Mouse (Mus musculus) bone marrow, adult 2 months (tissue): ENCODE data around the gene Grik3. TPM values are rescaled to one million over a fixed set of nuclear protein-coding genes. Genes with fewer than 3 reads are reported as not detected.

Experiments
- H3K27ac ChIP-seq: fragments of 200-500 bp; 2 replicates; pipeline ENCODE4 v1.5.1; 2012; ENCODE audit warnings: low read depth, mild to moderate bottlenecking, control low read depth, inconsistent platforms, low read length; ENCODE audit not compliant: control insufficient read depth, poor library complexity, insufficient read depth
- H3K4me1 ChIP-seq: fragments of 200-500 bp; 2 replicates; pipeline ENCODE4 v1.6.1; 2011; ENCODE audit warnings: low read length; ENCODE audit not compliant: control insufficient read depth, insufficient read depth
- H3K4me3 ChIP-seq: fragments of 200-500 bp; replicated peaks from 2 replicates; pipeline ENCODE3; 2011; ENCODE audit warnings: mild to moderate bottlenecking, low read depth, low read length, control low read depth; ENCODE audit not compliant: control insufficient read depth
- CTCF ChIP-seq: fragments of 200-500 bp; IDR thresholded peaks from 2 replicates; pipeline ENCODE4 v1.5.1; 2011; ENCODE audit warnings: low read length, control low read depth; ENCODE audit not compliant: control insufficient read depth, insufficient read depth
- POLR2A ChIP-seq: fragments of 200-500 bp; IDR thresholded peaks from 2 replicates; pipeline ENCODE4 v1.6.1; 2011; ENCODE audit warnings: low read depth, mild to moderate bottlenecking, control low read depth, low read length, borderline replicate concordance; ENCODE audit not compliant: control insufficient read depth
- WGBS: fragments of 180-500 bp; shearing (Covaris S2); methylation state at CpG from one replicate; pipeline ENCODE4 v1.1.7; 2018; 5-methylcytosine and 5-hydroxymethylcytosine counted together
- polyA plus RNA-seq: library from polyadenylated mRNA; stranded (reverse); fragments of >200 nt; gene quantifications from 2 replicates; pipeline ENCODE4 v1.2.4, GENCODE M21; 2011; ENCODE audit warnings: low replicate concordance; ENCODE audit not compliant: missing spikeins, insufficient read depth, insufficient read length

The Grik3 gene
- polyA plus RNA-seq, 1 experiment = 0.45 TPM

- no peak overlapping the region for H3K4me3 ChIP-seq
- H3K4me1 ChIP-seq = no peaks in the 10 kb centered on the region
- WGBS = 42% methylated on average over 9 of the region's 9 CpGs
- H3K27ac ChIP-seq = no peak overlapping the region
- no peak for TF ChIP-seq POLR2A
- TF ChIP-seq CTCF = no peak
These were observed 43.5 kb downstream of the Grik3 start for GRCm38 (mm10) chr4:125533965-125534364.

- TF ChIP-seq CTCF (no peak), POLR2A (no peak)
- no peak overlapping the region for H3K4me3 ChIP-seq
- 11% methylated on average over 8 of the region's 8 CpGs for WGBS
- no peaks in the 10 kb centered on the region for H3K4me1 ChIP-seq
- H3K27ac ChIP-seq = no peak overlapping the region
These were observed 43.9 kb downstream of the Grik3 start for GRCm38 (mm10) chr4:125534449-125534848.

- no peak overlapping the region for H3K4me3 ChIP-seq
- no peaks in the 10 kb centered on the region for H3K4me1 ChIP-seq
- no peak for TF ChIP-seq POLR2A
- no peak for TF ChIP-seq CTCF
- WGBS = 15% methylated on average over 11 of the region's 11 CpGs
- H3K27ac ChIP-seq = no peak overlapping the region
These were observed 44.5 kb downstream of the Grik3 start for GRCm38 (mm10) chr4:125534991-125535401.

- WGBS = 11% methylated on average over 7 of the region's 7 CpGs
- H3K4me3 ChIP-seq = no peak overlapping the region
- no peak overlapping the region for H3K27ac ChIP-seq
- TF ChIP-seq POLR2A = no peak
- H3K4me1 ChIP-seq = no peaks in the 10 kb centered on the region
These were observed 45.0 kb downstream of the Grik3 start for GRCm38 (mm10) chr4:125535465-125535864.

- no peaks in the 10 kb centered on the region for H3K4me1 ChIP-seq
- TF ChIP-seq POLR2A (no peak), CTCF (no peak)
- H3K4me3 ChIP-seq = no peak overlapping the region
- 30% methylated on average over 4 of the region's 4 CpGs for WGBS
- no peak overlapping the region for H3K27ac ChIP-seq
These were observed 45.5 kb downstream of the Grik3 start for GRCm38 (mm10) chr4:125535977-125536376.

GRCm38 (mm10) chr4:125538301-125538965, 47.9 kb downstream of the Grik3 start:
- H3K4me1 ChIP-seq = no peaks in the 10 kb centered on the region
- H3K4me3 ChIP-seq = no peak overlapping the region
- H3K27ac ChIP-seq = no peak overlapping the region
- TF ChIP-seq CTCF = no peak
- no peak for TF ChIP-seq POLR2A
- WGBS = 11% methylated on average over 3 of the region's 3 CpGs

GRCm38 (mm10) chr4:125539617-125540016, 49.1 kb downstream of the Grik3 start:
- Histone ChIP-seq H3K27ac (no peak overlapping the region), H3K4me1 (no peaks in the 10 kb centered on the region), H3K4me3 (no peak overlapping the region)
- TF ChIP-seq POLR2A (no peak), CTCF (no peak)
- WGBS = 82% methylated on average over 9 of the region's 9 CpGs

- Histone ChIP-seq H3K4me3 (no peak overlapping the region), H3K27ac (no peak overlapping the region), H3K4me1 (no peaks in the 10 kb centered on the region)
- WGBS = 81% methylated on average over 5 of the region's 5 CpGs
- TF ChIP-seq POLR2A = no peak
- no peak for TF ChIP-seq CTCF
These were observed 52.7 kb downstream of the Grik3 start for GRCm38 (mm10) chr4:125543171-125543570.
